Mouse (Mus musculus) erythroblast, embryonic 14.5 days (primary cell): Measurements from ENCODE around the gene Abcf1. TPM values are rescaled to one million over a fixed set of nuclear protein-coding genes. Genes with fewer than 3 reads are reported as not detected.
"Not testable (repeated sequence)": the region's sequence is repeated elsewhere in the genome, so short reads cannot be mapped to it uniquely, and the experiment has no call there.

Source experiments
- H3K27me3 ChIP-seq: 2 replicates; pipeline ENCODE4 v1.6.1; 2012; ENCODE audit warnings: inconsistent platforms; ENCODE audit not compliant: control insufficient read depth
- H3K36me3 ChIP-seq: 2 replicates; pipeline ENCODE4 v1.6.1; 2012; ENCODE audit warnings: mild to moderate bottlenecking, inconsistent platforms; ENCODE audit not compliant: control insufficient read depth
- H3K4me1 ChIP-seq: 2 replicates; pipeline ENCODE4 v1.6.1; 2012; ENCODE audit warnings: inconsistent platforms; ENCODE audit not compliant: control insufficient read depth
- H3K4me3 ChIP-seq: replicated peaks from 2 replicates; pipeline ENCODE3; 2012; ENCODE audit warnings: moderate library complexity, mild to moderate bottlenecking, inconsistent platforms
- H3K9me3 ChIP-seq: 2 replicates; pipeline ENCODE4 v1.6.1; 2012; ENCODE audit warnings: low read length, inconsistent platforms, mixed read lengths; ENCODE audit not compliant: control insufficient read depth
- GATA1 ChIP-seq: IDR thresholded peaks from 2 replicates; pipeline ENCODE4 v1.6.1; 2012; ENCODE audit warnings: low read length, inconsistent platforms, mixed read lengths
- TAL1 ChIP-seq: IDR thresholded peaks from 3 replicates; pipeline ENCODE4 v1.6.1; 2012; ENCODE audit warnings: low read length, inconsistent platforms, mixed read lengths
- polyA plus RNA-seq: library from polyadenylated mRNA; stranded (reverse); fragments of >175 nt; gene quantifications from 2 replicates; pipeline ENCODE4 v1.2.3, GENCODE M21; 2012

Gene Abcf1
- polyA plus RNA-seq, 1 experiment = 14.0 TPM

GRCm38 (mm10) chr17:35939941-35940340, 29.6 kb downstream of the Abcf1 start:
- TF ChIP-seq GATA1 (no peak), TAL1 (no peak)
- Histone ChIP-seq H3K4me3 (no peak overlapping the region), H3K9me3 (peaks cover 2% of the 10 kb centered on the region; the same call in 1 of the 2 replicates), H3K4me1 (no peaks in the 10 kb centered on the region), H3K36me3 (no peaks in the 10 kb centered on the region), H3K27me3 (no peaks in the 10 kb centered on the region)

DNA sequence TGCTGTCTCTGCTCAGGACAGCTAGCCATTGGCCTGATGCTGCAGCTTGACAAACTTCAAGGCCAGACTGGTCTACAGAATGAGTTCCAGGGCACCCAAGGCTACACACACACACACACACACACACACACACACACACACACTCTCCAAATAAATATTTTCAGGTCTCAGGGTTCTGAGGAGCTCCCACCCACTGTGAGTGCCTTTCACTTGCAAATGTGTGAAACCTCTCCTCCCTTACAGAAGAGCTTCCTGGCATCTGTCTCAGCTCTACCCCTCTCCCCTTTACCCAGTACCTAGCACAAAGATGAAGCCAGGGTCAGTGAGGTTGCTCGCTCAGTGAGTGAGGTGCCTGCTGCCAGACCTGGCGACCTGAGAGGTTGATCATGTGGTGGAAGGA, 30.5 kb downstream of the Abcf1 start:
- peaks cover 2% of the 10 kb centered on the region; the same call in 1 of the 2 replicates for H3K9me3 ChIP-seq
- H3K4me3 ChIP-seq = no peak overlapping the region
- no peaks in the 10 kb centered on the region for H3K4me1 ChIP-seq
- TF ChIP-seq GATA1 (no peak), TAL1 (no peak)
- H3K27me3 ChIP-seq = no peaks in the 10 kb centered on the region
- H3K36me3 ChIP-seq = no peaks in the 10 kb centered on the region

GRCm38 (mm10) chr17:35937700-35938348, 31.7 kb downstream of the Abcf1 start:
- Histone ChIP-seq H3K4me3 (no peak overlapping the region), H3K9me3 (peaks cover 2% of the 10 kb centered on the region; the same call in 1 of the 2 replicates)
- TF ChIP-seq TAL1 (no peak), GATA1 (no peak)

DNA sequence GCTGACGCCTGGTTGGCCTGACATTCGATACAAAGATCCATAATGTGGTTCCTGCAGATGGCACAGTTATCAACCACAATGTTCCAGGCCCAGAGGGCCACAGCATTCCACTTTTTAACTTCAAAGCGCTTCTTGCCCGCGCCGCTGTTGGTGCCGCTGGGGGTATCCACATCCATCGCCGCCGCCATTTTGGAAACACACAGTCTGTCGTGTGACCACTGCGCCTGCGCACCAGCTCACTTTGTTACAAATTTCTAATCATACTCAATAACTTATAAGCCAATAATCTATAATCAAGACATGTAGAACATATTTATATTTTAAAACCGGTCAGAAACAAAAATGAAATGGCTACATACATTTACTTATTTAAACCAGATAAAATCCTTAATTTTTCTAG, 33.8 kb downstream of the Abcf1 start:
- not testable (repeated sequence) for H3K4me1 ChIP-seq, H3K4me3 ChIP-seq, H3K27me3 ChIP-seq, H3K9me3 ChIP-seq
- peaks cover 14% of the 10 kb centered on the region for H3K36me3 ChIP-seq

More at GRCm38 (mm10) chr17:35937700-35938348, 31.7 kb downstream of the Abcf1 start:
- Histone ChIP-seq H3K36me3 (no peaks in the 10 kb centered on the region), H3K4me1 (no peaks in the 10 kb centered on the region), H3K27me3 (no peaks in the 10 kb centered on the region)

GRCm38 (mm10) chr17:35932608-35933007, 37.0 kb downstream of the Abcf1 start:
- peaks cover 17% of the 10 kb centered on the region for H3K4me1 ChIP-seq
- TF ChIP-seq GATA1 (no peak), TAL1 (no peak)
- no peaks in the 10 kb centered on the region; the same call in 1 of the 2 replicates for H3K27me3 ChIP-seq
- no peaks in the 10 kb centered on the region for H3K9me3 ChIP-seq
- H3K36me3 ChIP-seq = peaks cover 45% of the 10 kb centered on the region
- H3K4me3 ChIP-seq = no peak overlapping the region

- Histone ChIP-seq H3K27me3 (no peaks in the 10 kb centered on the region; the same call in 1 of the 2 replicates), H3K4me3 (no peak overlapping the region), H3K36me3 (peaks cover 65% of the 10 kb centered on the region), H3K4me1 (peaks cover 35% of the 10 kb centered on the region), H3K9me3 (no peaks in the 10 kb centered on the region)
- TF ChIP-seq TAL1 (no peak), GATA1 (no peak)
These were observed 38.9 kb downstream of the Abcf1 start for GRCm38 (mm10) chr17:35930627-35931026.

DNA sequence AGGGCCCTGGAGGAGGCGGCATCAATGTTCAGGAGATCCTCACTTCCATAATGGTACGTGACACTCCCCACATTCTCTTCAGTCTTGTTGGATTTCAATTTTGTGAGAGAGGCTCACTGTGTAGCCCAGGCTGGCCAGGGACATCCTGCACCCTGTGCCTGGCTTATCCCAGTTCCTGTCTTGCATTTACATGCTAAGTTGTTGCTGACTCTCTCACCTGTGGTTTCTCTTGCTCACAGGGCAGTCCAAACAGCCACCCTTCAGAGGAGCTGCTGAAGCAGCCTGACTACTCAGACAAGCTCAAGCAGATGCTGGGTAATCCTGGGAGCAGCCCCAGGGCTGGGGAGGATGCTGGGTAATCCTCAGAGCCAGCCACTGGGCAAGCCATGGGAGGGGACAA, 40.0 kb downstream of the Abcf1 start:
- no peak for TF ChIP-seq GATA1
- no peak for TF ChIP-seq TAL1
- Histone ChIP-seq H3K4me1 (peaks cover 46% of the 10 kb centered on the region), H3K4me3 (no peak overlapping the region), H3K36me3 (peaks cover 76% of the 10 kb centered on the region), H3K9me3 (no peaks in the 10 kb centered on the region), H3K27me3 (no peaks in the 10 kb centered on the region; the same call in 1 of the 2 replicates)

DNA sequence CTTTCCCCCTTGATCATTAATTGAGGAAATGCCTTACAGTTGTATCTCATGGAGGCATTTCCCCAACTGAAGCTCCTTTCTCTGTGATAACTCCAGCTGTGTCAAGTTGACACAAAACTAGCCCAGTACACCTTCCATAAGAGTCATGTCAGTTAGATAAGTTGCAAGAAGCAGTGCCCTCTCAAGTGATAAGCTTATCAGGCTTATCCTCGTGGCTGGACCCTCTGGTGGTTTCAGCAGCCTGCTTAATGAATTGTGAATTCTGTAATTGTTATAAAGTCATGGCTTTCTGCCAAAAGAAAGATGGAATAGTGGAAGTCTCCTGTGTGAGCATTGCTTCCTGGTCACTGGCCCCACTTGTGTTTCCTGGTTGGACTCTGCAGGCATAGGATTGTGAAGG, 42.1 kb downstream of the Abcf1 start:
- peaks cover 94% of the 10 kb centered on the region for H3K36me3 ChIP-seq
- no peaks in the 10 kb centered on the region for H3K9me3 ChIP-seq
- H3K27me3 ChIP-seq = no peaks in the 10 kb centered on the region; the same call in 1 of the 2 replicates
- H3K4me1 ChIP-seq = peaks cover 59% of the 10 kb centered on the region
- no peak overlapping the region for H3K4me3 ChIP-seq
- TF ChIP-seq GATA1 = no peak
- no peak for TF ChIP-seq TAL1

- Histone ChIP-seq H3K9me3 (no peaks in the 10 kb centered on the region), H3K27me3 (no peaks in the 10 kb centered on the region), H3K4me1 (peaks cover 82% of the 10 kb centered on the region)
These were observed 46.3 kb downstream of the Abcf1 start for GRCm38 (mm10) chr17:35923281-35923680.

GRCm38 (mm10) chr17:35922566-35922965, 47.0 kb downstream of the Abcf1 start:
- Histone ChIP-seq H3K9me3 (no peaks in the 10 kb centered on the region), H3K27me3 (no peaks in the 10 kb centered on the region), H3K4me1 (peaks cover 80% of the 10 kb centered on the region), H3K4me3 (no peak overlapping the region), H3K36me3 (peaks cover 87% of the 10 kb centered on the region)
- TF ChIP-seq TAL1 = no peak
- no peak for TF ChIP-seq GATA1

More at GRCm38 (mm10) chr17:35923281-35923680, 46.3 kb downstream of the Abcf1 start:
- TF ChIP-seq GATA1 (no peak), TAL1 (no peak)
- Histone ChIP-seq H3K36me3 (peaks cover 88% of the 10 kb centered on the region), H3K4me3 (no peak overlapping the region)
